31 mouse cellular contexts compared by ENCODE assay signal in the genomic region with DNA sequence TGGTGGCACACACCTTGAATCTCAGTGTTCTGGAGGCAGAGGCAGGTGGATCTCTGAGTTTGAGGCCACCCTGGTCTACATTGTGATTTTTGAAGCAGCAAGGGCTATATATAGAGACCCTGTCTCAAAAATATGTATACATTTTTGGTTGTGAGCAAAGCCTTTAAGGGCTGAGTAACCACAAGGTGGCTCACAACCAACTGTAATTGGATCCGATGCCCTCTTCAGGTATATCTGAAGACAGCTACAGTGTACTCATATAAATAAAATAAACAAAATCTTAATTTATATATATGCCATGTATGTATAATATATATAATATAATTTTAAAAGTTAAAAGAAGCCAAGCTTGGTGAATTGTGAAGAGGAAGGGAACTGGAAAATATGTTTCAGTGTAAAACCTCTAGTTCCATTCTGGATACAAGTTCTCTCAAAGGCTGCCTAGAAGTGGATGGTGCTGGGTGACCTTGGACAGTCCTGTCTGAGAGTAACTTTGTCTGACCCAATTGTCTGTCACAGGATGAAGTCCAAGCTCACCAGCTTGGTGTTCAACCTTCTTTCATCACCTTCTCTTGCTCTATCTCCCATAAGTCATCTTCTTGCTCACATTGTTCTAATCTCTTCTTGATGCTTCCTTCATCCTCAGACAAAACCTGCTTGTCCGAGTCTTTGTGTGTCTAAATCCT. TPM values are rescaled to one million over a fixed set of nuclear protein-coding genes. Genes with fewer than 3 reads are reported as not detected.
A peak's percentile ranks its signal among the peaks of the same experiment; 100 is the strongest.
DNase-seq lines count a peak whose midpoint lies in the region; ATAC-seq and TF ChIP-seq lines count a peak whose summit lies in the region.
"Had no signal": no experiment of that assay in that cellular context is flagged by ENCODE, and none has a peak within 500 bp of the region (broad histone marks: within the 10 kb centered on the region; RNA-seq: fewer than 3 reads in every experiment).

No protein-coding gene starts in this region.

- no peak overlapping the region for H3K9ac ChIP-seq in hindbrain, postnatal 0 days (replicated peaks; ENCODE audit: low read length)
- H3K9ac ChIP-seq in hindbrain, embryonic 11.5 days (ENCODE audit: low read depth, low read length), result no peak overlapping the region
- H3K9ac ChIP-seq in limb, embryonic 11.5 days (ENCODE audit: low read length), result no peak overlapping the region
- no peak overlapping the region for H3K9ac ChIP-seq in midbrain, embryonic 14.5 days (replicated peaks; ENCODE audit: low read length)
- H3K9ac ChIP-seq in midbrain, embryonic 13.5 days (replicated peaks), result no peak overlapping the region
- H3K9ac ChIP-seq: embryonic facial prominence, embryonic 12.5 days; forebrain, embryonic 15.5 days; intestine, embryonic 15.5 days; limb, embryonic 12.5 days; liver, embryonic 14.5 days; midbrain, embryonic 12.5 days; neural tube, embryonic 12.5 days had no signal

- H3K36me3 ChIP-seq in hindbrain, postnatal 0 days (ENCODE audit: insufficient read depth, low read length), result 0 out of 2 replicates have a peak, but pooled peaks cover 6% of the 10 kb centered on the region
- no peaks in the 10 kb centered on the region for H3K36me3 ChIP-seq in hindbrain, embryonic 11.5 days (ENCODE audit: control insufficient read depth, insufficient read depth, low read length)
- H3K36me3 ChIP-seq in limb, embryonic 11.5 days (ENCODE audit: control insufficient read depth, insufficient read depth, low read length), result 0 out of 2 replicates have a peak, but pooled peaks cover 2% of the 10 kb centered on the region
- peaks cover 47% of the 10 kb centered on the region for H3K36me3 ChIP-seq in limb, embryonic 10.5 days
- peaks cover 27% of the 10 kb centered on the region for H3K36me3 ChIP-seq in midbrain, embryonic 14.5 days (ENCODE audit: control insufficient read depth, insufficient read depth, low read length)
- H3K36me3 ChIP-seq in midbrain, embryonic 13.5 days, result peaks cover 5% of the 10 kb centered on the region; the same call in 1 of the 2 replicates

- 81% methylated on average over 2 of the region's 2 CpGs for WGBS in hindbrain, postnatal 0 days
- WGBS in hindbrain, embryonic 11.5 days, result 93% methylated on average over 2 of the region's 2 CpGs
- WGBS in limb, embryonic 11.5 days, result 89% methylated on average over 2 of the region's 2 CpGs
- WGBS in limb, embryonic 10.5 days, result 88% methylated on average over 2 of the region's 2 CpGs
- whole genome bisulfite sequencing in midbrain, embryonic 14.5 days, result 91% methylated on average over 2 of the region's 2 CpGs
- WGBS in midbrain, embryonic 13.5 days, result 88% methylated on average over 2 of the region's 2 CpGs

- H3K4me3 ChIP-seq in hindbrain, postnatal 0 days (ENCODE audit: low read length), result no peak overlapping the region
- H3K4me3 ChIP-seq in hindbrain, embryonic 11.5 days (ENCODE audit: low read depth, low read length), result no peak overlapping the region
- H3K4me3 ChIP-seq in limb, embryonic 11.5 days (ENCODE audit: low read depth, low read length), result no peak overlapping the region
- H3K4me3 ChIP-seq in limb, embryonic 10.5 days, result no peak overlapping the region
- H3K4me3 ChIP-seq in midbrain, embryonic 14.5 days (replicated peaks; ENCODE audit: low read depth, low read length), result no peak overlapping the region
- H3K4me3 ChIP-seq in midbrain, embryonic 13.5 days (replicated peaks), result no peak overlapping the region
- H3K4me3 ChIP-seq: embryonic facial prominence, embryonic 12.5 days; forebrain, embryonic 15.5 days; gastrocnemius, adult 2 months; heart, adult 2 months; hindbrain, embryonic 10.5 days; intestine, embryonic 15.5 days; limb, embryonic 12.5 days; midbrain, embryonic 12.5 days; myocyte; neural tube, embryonic 12.5 days had no signal

- H3K9me3 ChIP-seq in hindbrain, postnatal 0 days (ENCODE audit: low read length), result no peaks in the 10 kb centered on the region
- H3K9me3 ChIP-seq in hindbrain, embryonic 11.5 days (ENCODE audit: control insufficient read depth, low read length), result no peaks in the 10 kb centered on the region
- no peaks in the 10 kb centered on the region for H3K9me3 ChIP-seq in limb, embryonic 11.5 days (ENCODE audit: control insufficient read depth, low read length)
- H3K9me3 ChIP-seq in limb, embryonic 10.5 days (replicated peaks), result no peaks in the 10 kb centered on the region
- H3K9me3 ChIP-seq in midbrain, embryonic 14.5 days (ENCODE audit: control insufficient read depth, low read length), result no peaks in the 10 kb centered on the region
- no peaks in the 10 kb centered on the region for H3K9me3 ChIP-seq in midbrain, embryonic 13.5 days
- H3K9me3 ChIP-seq: embryonic facial prominence, embryonic 12.5 days; forebrain, embryonic 15.5 days; hindbrain, embryonic 10.5 days; intestine, embryonic 15.5 days; limb, embryonic 12.5 days; midbrain, embryonic 12.5 days; neural tube, embryonic 12.5 days had no signal

- 0 out of 2 replicates have a peak, but pooled peaks cover 3% of the 10 kb centered on the region for H3K4me1 ChIP-seq in hindbrain, postnatal 0 days (ENCODE audit: insufficient read depth, low read length)
- 0 out of 2 replicates have a peak, but pooled peaks cover 2% of the 10 kb centered on the region for H3K4me1 ChIP-seq in hindbrain, embryonic 11.5 days (replicated peaks; ENCODE audit: control insufficient read depth, insufficient read depth, low read length)
- H3K4me1 ChIP-seq in limb, embryonic 11.5 days (ENCODE audit: control insufficient read depth, insufficient read depth, low read length), result peaks cover 3% of the 10 kb centered on the region; the same call in 1 of the 2 replicates
- peaks cover 18% of the 10 kb centered on the region for H3K4me1 ChIP-seq in limb, embryonic 10.5 days
- H3K4me1 ChIP-seq in midbrain, embryonic 14.5 days (ENCODE audit: control insufficient read depth, insufficient read depth, low read length), result peaks cover 12% of the 10 kb centered on the region; the same call in 1 of the 2 replicates
- H3K4me1 ChIP-seq in midbrain, embryonic 13.5 days (replicated peaks), result peaks cover 22% of the 10 kb centered on the region

- H3K4me2 ChIP-seq in hindbrain, postnatal 0 days (ENCODE audit: low read depth, low read length), result no peak overlapping the region
- no peak overlapping the region for H3K4me2 ChIP-seq in hindbrain, embryonic 11.5 days (replicated peaks; ENCODE audit: low read depth, low read length)
- no peak overlapping the region for H3K4me2 ChIP-seq in limb, embryonic 11.5 days (ENCODE audit: low read depth, severe bottlenecking)
- no peak overlapping the region for H3K4me2 ChIP-seq in midbrain, embryonic 14.5 days (ENCODE audit: low read length)
- no peak overlapping the region for H3K4me2 ChIP-seq in midbrain, embryonic 13.5 days (replicated peaks)
- H3K4me2 ChIP-seq: embryonic facial prominence, embryonic 12.5 days; forebrain, embryonic 15.5 days; intestine, embryonic 15.5 days; limb, embryonic 12.5 days; midbrain, embryonic 12.5 days; neural tube, embryonic 12.5 days had no signal

- no peaks in the 10 kb centered on the region for H3K27me3 ChIP-seq in hindbrain, postnatal 0 days (ENCODE audit: insufficient read depth, low read length)
- H3K27me3 ChIP-seq in hindbrain, embryonic 11.5 days (ENCODE audit: control insufficient read depth, insufficient read depth, low read length), result no peaks in the 10 kb centered on the region
- H3K27me3 ChIP-seq in limb, embryonic 11.5 days (ENCODE audit: control insufficient read depth, insufficient read depth, low read length), result no peaks in the 10 kb centered on the region
- no peaks in the 10 kb centered on the region for H3K27me3 ChIP-seq in limb, embryonic 10.5 days (ENCODE audit: low read depth, poor library complexity, severe bottlenecking)
- H3K27me3 ChIP-seq in midbrain, embryonic 14.5 days (ENCODE audit: control insufficient read depth, insufficient read depth, low read length), result no peaks in the 10 kb centered on the region
- no peaks in the 10 kb centered on the region for H3K27me3 ChIP-seq in midbrain, embryonic 13.5 days
- H3K27me3 ChIP-seq: embryonic facial prominence, embryonic 12.5 days; forebrain, embryonic 15.5 days; intestine, embryonic 15.5 days; limb, embryonic 12.5 days; midbrain, embryonic 12.5 days; neural tube, embryonic 12.5 days had no signal

- peak; percentile 10 for DNase-seq in hindbrain, postnatal 0 days (ENCODE audit: low spot score)
- no peak for DNase-seq in hindbrain, embryonic 11.5 days (ENCODE audit: low spot score)
- peak; percentile 6 for DNase-seq in limb, embryonic 11.5 days (ENCODE audit: low spot score)
- DNase-seq in limb, embryonic 10.5 days (ENCODE audit: low spot score), result no peak
- DNase-seq in midbrain, embryonic 14.5 days, result peak; percentile 12
- no peak for DNase-seq in right cerebral cortex, adult 18-20 months
- DNase-seq: adrenal gland, postnatal 25 days; cerebellum, adult 11-12 months; cerebellum, adult 9-11 months; embryo, embryonic 11 days; gastrocnemius, adult 2 months; gastrocnemius, postnatal 36 days; heart, adult 2 months; heart, postnatal 14 days; kidney, postnatal 14 days; lung, adult 2 months; lung, postnatal 14 days; right cerebral cortex, postnatal 4 days; thymus, adult 2 months; thymus, postnatal 36 days had no signal

- no peak overlapping the region for H3K27ac ChIP-seq in hindbrain, postnatal 0 days
- H3K27ac ChIP-seq in hindbrain, embryonic 11.5 days (ENCODE audit: low read depth, low read length), result no peak overlapping the region
- no peak overlapping the region for H3K27ac ChIP-seq in limb, embryonic 11.5 days (replicated peaks; ENCODE audit: low read depth, low read length)
- no peak overlapping the region for H3K27ac ChIP-seq in limb, embryonic 10.5 days
- H3K27ac ChIP-seq in midbrain, embryonic 14.5 days (replicated peaks; ENCODE audit: low read depth, low read length), result no peak overlapping the region
- H3K27ac ChIP-seq in midbrain, embryonic 13.5 days, result no peak overlapping the region
- H3K27ac ChIP-seq: embryonic facial prominence, embryonic 12.5 days; forebrain, embryonic 15.5 days; heart, adult 2 months; hindbrain, embryonic 10.5 days; intestine, embryonic 15.5 days; limb, embryonic 12.5 days; liver, embryonic 14.5 days; midbrain, embryonic 12.5 days; neural tube, embryonic 12.5 days had no signal

- ATAC-seq in hindbrain, postnatal 0 days, result no peak
- ATAC-seq in hindbrain, embryonic 11.5 days (ENCODE audit: low FRiP score), result no peak
- no peak for ATAC-seq in limb, embryonic 11.5 days (ENCODE audit: insufficient number of reproducible peaks, low FRiP score, low TSS enrichment, low read depth)
- ATAC-seq in midbrain, embryonic 14.5 days (ENCODE audit: low FRiP score, low TSS enrichment), result no peak
- ATAC-seq in midbrain, embryonic 13.5 days, result no peak
- ATAC-seq: forebrain, embryonic 15.5 days; hindbrain, embryonic 16.5 days; intestine, embryonic 15.5 days had no signal

- peak; percentile 38 for TF ChIP-seq CTCF in hindbrain, postnatal 0 days (IDR thresholded peaks at IDR 0.05; ENCODE audit: low read depth)

RNA-seq across cellular contexts. Expression of a gene that starts 4.6 kb away (rescaled TPM):
- 92.5 and 106 TPM in 2 replicates for total RNA-seq in hindbrain, postnatal 0 days (2014; rRNA removed)
- polyA plus RNA-seq in hindbrain, postnatal 0 days (2015; fragmentation: Nextera tagmentation; extraction: Ambion mirVana), result 204 and 209 TPM in 2 replicates
- polyA plus RNA-seq in hindbrain, embryonic 11.5 days (2014; fragmentation: Nextera tagmentation; extraction: Ambion mirVana), result 298 and 314 TPM in 2 replicates
- polyA plus RNA-seq in limb, embryonic 11.5 days (2014; fragmentation: Nextera tagmentation; extraction: Ambion mirVana), result 383 and 387 TPM in 2 replicates
- polyA plus RNA-seq in limb, embryonic 10.5 days (2016; fragmentation: Nextera tagmentation; extraction: Ambion mirVana), result 364 and 386 TPM in 2 replicates
- 217 and 234 TPM in 2 replicates for polyA plus RNA-seq in midbrain, embryonic 14.5 days (2014; fragmentation: Nextera tagmentation; extraction: Ambion mirVana)
- 236 and 245 TPM in 2 replicates for polyA plus RNA-seq in midbrain, embryonic 13.5 days (2015; fragmentation: Nextera tagmentation; extraction: Ambion mirVana)

RNA-seq across cellular contexts. Expression of a gene that starts 28.8 kb away (rescaled TPM):
- 110 and 122 TPM in 2 replicates for total RNA-seq in hindbrain, postnatal 0 days (2014; rRNA removed)
- 39.2 and 42.1 TPM in 2 replicates for polyA plus RNA-seq in hindbrain, postnatal 0 days (2015; fragmentation: Nextera tagmentation; extraction: Ambion mirVana)
- 33.8 and 38.7 TPM in 2 replicates for polyA plus RNA-seq in hindbrain, embryonic 11.5 days (2014; fragmentation: Nextera tagmentation; extraction: Ambion mirVana)
- polyA plus RNA-seq in limb, embryonic 11.5 days (2014; fragmentation: Nextera tagmentation; extraction: Ambion mirVana), result 20.7 and 21.0 TPM in 2 replicates
- polyA plus RNA-seq in limb, embryonic 10.5 days (2016; fragmentation: Nextera tagmentation; extraction: Ambion mirVana), result 17.6 and 19.8 TPM in 2 replicates
- 36.4 and 48.0 TPM in 2 replicates for polyA plus RNA-seq in midbrain, embryonic 14.5 days (2014; fragmentation: Nextera tagmentation; extraction: Ambion mirVana)
- 26.3 and 27.8 TPM in 2 replicates for polyA plus RNA-seq in midbrain, embryonic 13.5 days (2015; fragmentation: Nextera tagmentation; extraction: Ambion mirVana)

Comparison
In these comparisons a context has a peak if more than half of its experiments do, and no peak if none do; other contexts are left out.
1. DNase-seq: peak in hindbrain, postnatal 0 days (single experiment), limb, embryonic 11.5 days (single experiment) and midbrain, embryonic 14.5 days (single experiment); none in hindbrain, embryonic 11.5 days (single experiment), limb, embryonic 10.5 days (single experiment) and right cerebral cortex, adult 18-20 months (single experiment).